ENCODE assay signal across 8 mouse cellular contexts in the genomic region with DNA sequence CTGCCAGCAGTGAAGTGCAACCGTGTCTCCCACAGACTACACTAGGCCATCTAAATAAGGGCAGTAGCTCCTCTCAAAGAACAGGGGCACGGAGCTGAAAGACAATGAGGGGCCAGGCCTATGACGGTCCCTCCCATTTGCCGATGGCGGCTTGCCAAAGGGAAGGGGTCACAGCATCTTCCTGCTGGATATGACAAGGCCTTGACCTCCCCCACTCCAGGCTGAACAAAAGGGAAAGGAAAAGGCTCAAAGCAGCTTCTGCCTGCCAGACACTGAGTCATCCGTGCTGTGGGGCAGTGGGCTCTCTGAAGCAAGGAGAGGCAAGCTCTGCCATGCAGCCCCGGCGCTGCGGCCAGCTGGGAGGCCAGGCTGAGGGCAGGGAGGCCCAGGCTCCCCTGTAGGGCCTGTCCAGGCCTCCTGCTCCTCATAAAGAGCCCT. TPM values are rescaled to one million over a fixed set of nuclear protein-coding genes. Genes with fewer than 3 reads are reported as not detected.
DNase-seq lines count a peak whose midpoint lies in the region; ATAC-seq and TF ChIP-seq lines count a peak whose summit lies in the region.

No protein-coding gene starts in this region.

- intact Hi-C loops in left cerebral cortex, postnatal 14 days (cut with DNase I), result no loop called here

- peaks cover 7% of the 10 kb centered on the region; the same call in 1 of the 2 replicates for H3K36me3 ChIP-seq in embryonic facial prominence, embryonic 10.5 days (replicated peaks)
- no peaks in the 10 kb centered on the region; the same call in 1 of the 2 replicates for H3K36me3 ChIP-seq in intestine, postnatal 0 days (ENCODE audit: control insufficient read depth, insufficient read depth)
- H3K36me3 ChIP-seq in macrophage (ENCODE audit: inconsistent target), result no peaks in the 10 kb centered on the region

- TF ChIP-seq CTCF in intestine, postnatal 0 days (IDR thresholded peaks at IDR 0.05; ENCODE audit: low read depth), result no peak

- H3K4me1 ChIP-seq in embryonic facial prominence, embryonic 10.5 days, result peaks cover 36% of the 10 kb centered on the region
- H3K4me1 ChIP-seq in intestine, postnatal 0 days (replicated peaks; ENCODE audit: control insufficient read depth, insufficient read depth, low read length), result no peaks in the 10 kb centered on the region; the same call in 1 of the 2 replicates

- no peaks in the 10 kb centered on the region for H3K27me3 ChIP-seq in embryonic facial prominence, embryonic 10.5 days (replicated peaks; ENCODE audit: low read depth, poor library complexity, severe bottlenecking)
- no peaks in the 10 kb centered on the region for H3K27me3 ChIP-seq in intestine, postnatal 0 days (replicated peaks; ENCODE audit: control insufficient read depth, insufficient read depth, low read length)

- no peak overlapping the region for H3K9ac ChIP-seq in intestine, postnatal 0 days (ENCODE audit: low read depth, low read length)

- H3K4me2 ChIP-seq in intestine, postnatal 0 days (replicated peaks; ENCODE audit: low read depth), result no peak overlapping the region

- DNase-seq in adrenal gland, postnatal 36 days, result peak; percentile 92
- DNase-seq in embryonic facial prominence, embryonic 10.5 days (ENCODE audit: low spot score), result peak; percentile 60
- DNase-seq in left cerebral cortex, postnatal 14 days (ENCODE audit: low spot score in 2 of 2), result peak; percentile 43 to 54
- peak; percentile 42 for DNase-seq in right cerebral cortex, postnatal 25 days
- no peak for DNase-seq in thymus, postnatal 25 days

- H3K79me2 ChIP-seq in macrophage (ENCODE audit: inconsistent target), result peaks cover 87% of the 10 kb centered on the region

- H3K9me3 ChIP-seq in embryonic facial prominence, embryonic 10.5 days, result no peaks in the 10 kb centered on the region
- no peaks in the 10 kb centered on the region for H3K9me3 ChIP-seq in intestine, postnatal 0 days (ENCODE audit: control insufficient read depth)

- peak overlapping the region; percentile 85 for H3K27ac ChIP-seq in embryonic facial prominence, embryonic 10.5 days (replicated peaks)
- peak overlapping the region; percentile 51; the same call in 1 of the 2 replicates for H3K27ac ChIP-seq in intestine, postnatal 0 days (ENCODE audit: low read depth, low read length)
- peak overlapping the region; percentile 100 for H3K27ac ChIP-seq in macrophage

- WGBS in embryonic facial prominence, embryonic 10.5 days, result 23% methylated on average over 9 of the region's 9 CpGs
- WGBS in intestine, postnatal 0 days, result 30% methylated on average over 9 of the region's 9 CpGs
- 45% methylated on average over 9 of the region's 9 CpGs for WGBS in macrophage (ENCODE audit: missing documents)

- peak overlapping the region; percentile 30 for H3K4me3 ChIP-seq in embryonic facial prominence, embryonic 10.5 days
- no peak overlapping the region for H3K4me3 ChIP-seq in intestine, postnatal 0 days (ENCODE audit: low read depth, low read length)
- no peak overlapping the region for H3K4me3 ChIP-seq in macrophage (ENCODE audit: inconsistent target)

- ATAC-seq in granulocyte monocyte progenitor cell, adult 5-6 weeks (replicated peaks; ENCODE audit: poor library complexity, severe bottlenecking), result peak; percentile 22
- ATAC-seq in intestine, postnatal 0 days, result peak; percentile 23

RNA-seq across cellular contexts. Expression of gene Amz1, which starts 43.8 kb away (rescaled TPM):
- under 1 TPM; 0.50 to 0.66 TPM for total RNA-seq in adrenal gland, postnatal 36 days (2021)
- 0.79 and 0.82 TPM in 2 replicates for polyA plus RNA-seq in embryonic facial prominence, embryonic 10.5 days (2016; fragmentation: Nextera tagmentation; extraction: Ambion mirVana)
- 2.8 and 3.1 TPM in 2 replicates for total RNA-seq in granulocyte monocyte progenitor cell, adult 5-6 weeks (2014; fragmentation: Nextera tagmentation)
- total RNA-seq in granulocyte monocyte progenitor cell, adult 5-6 weeks (2017), result 0.77 and 0.78 TPM in 2 replicates
- polyA plus RNA-seq in intestine, postnatal 0 days (2015; fragmentation: Nextera tagmentation; extraction: Ambion mirVana), result 1.2 and 1.3 TPM in 2 replicates
- 10 to 100 TPM; 17.4 to 20.5 TPM for total RNA-seq in left cerebral cortex, postnatal 14 days (2021)
- 100 to 1,000 TPM in 3 of 26 experiments, 10 to 100 TPM in 18, 1 to 10 TPM in 5; 7.1 to 116 (median 24.0) TPM for total RNA-seq in macrophage (2018; cell fraction: chromatin; rRNA removed)
- total RNA-seq in macrophage (2018; cell fraction: cytosol; rRNA removed), result 10 to 100 TPM in 13 of 26 experiments, 1 to 10 TPM in 13; 2.6 to 36.5 (median 11.7) TPM
- 100 to 1,000 TPM in 2 of 26 experiments, 10 to 100 TPM in 18, 1 to 10 TPM in 6; 5.8 to 126 (median 25.2) TPM for total RNA-seq in macrophage (2018; cell fraction: nucleus; rRNA removed)
- 10.9 to 24.7 TPM (median 13.4 TPM) in 3 replicates for polyA plus RNA-seq in macrophage (2018)

Comparison
In these comparisons a context has a peak if more than half of its experiments do, and no peak if none do; other contexts are left out.
1. RNA of gene Amz1, which starts 43.8 kb away (total RNA-seq): 17.4 to 20.5 TPM in left cerebral cortex, postnatal 14 days; 0.77 to 3.1 TPM in granulocyte monocyte progenitor cell, adult 5-6 weeks and 0.50 to 0.66 TPM in adrenal gland, postnatal 36 days; every median in the first group is over 4 times any median in the second.
2. Peak in every context shown above with its lines, with median percentiles within 50 percentile points of each other: H3K27ac ChIP-seq.